Mouse (Mus musculus) erythroblast, embryonic 14.5 days (primary cell): ENCODE data around the gene Gm9857.

ENCODE experiments used
- GATA1 ChIP-seq: IDR thresholded peaks from 2 replicates; pipeline ENCODE4 v1.6.1; 2012; ENCODE audit warnings: low read length, inconsistent platforms, mixed read lengths
- TAL1 ChIP-seq: IDR thresholded peaks from 3 replicates; pipeline ENCODE4 v1.6.1; 2012; ENCODE audit warnings: low read length, inconsistent platforms, mixed read lengths

DNA sequence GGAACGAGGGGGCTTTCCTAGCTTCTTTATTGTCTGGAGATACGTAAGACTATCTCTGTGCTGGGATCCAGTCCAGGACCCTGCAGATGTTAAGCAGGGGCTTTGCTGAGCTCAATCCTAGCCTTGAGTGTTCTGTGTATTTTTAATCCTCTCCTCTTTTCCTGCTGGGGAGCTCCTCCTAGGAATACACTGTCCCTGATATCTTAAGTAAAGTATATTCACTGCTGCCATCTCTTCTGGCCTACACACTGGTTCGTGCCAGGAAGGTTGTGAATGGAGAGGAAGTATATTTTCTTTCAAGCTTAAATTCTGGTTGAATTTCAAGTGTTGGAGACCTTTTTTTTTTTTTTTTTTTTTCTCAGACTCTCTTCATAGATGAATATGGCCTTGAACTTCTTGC is 23.0 kb upstream of the Gm9857 start:
- TF ChIP-seq GATA1 (no peak), TAL1 (no peak)
